Mouse (Mus musculus) kidney, adult 18-20 months (tissue): ENCODE measurements around the gene Fgf23.

Source experiments
- DNase-seq: peaks from one replicate; pipeline ENCODE4 v3.0.0; 2021

Gene Fgf23

GRCm38 (mm10) chr6:127072817-127073216 lies at the start of gene Fgf23:
Gene Fgf23 (plus strand): TSS chr6:127072902.
- no peak for DNase-seq

GRCm38 (mm10) chr6:127024836-127025235 lies 47.9 kb upstream of the Fgf23 start:
- no peak for DNase-seq

DNA sequence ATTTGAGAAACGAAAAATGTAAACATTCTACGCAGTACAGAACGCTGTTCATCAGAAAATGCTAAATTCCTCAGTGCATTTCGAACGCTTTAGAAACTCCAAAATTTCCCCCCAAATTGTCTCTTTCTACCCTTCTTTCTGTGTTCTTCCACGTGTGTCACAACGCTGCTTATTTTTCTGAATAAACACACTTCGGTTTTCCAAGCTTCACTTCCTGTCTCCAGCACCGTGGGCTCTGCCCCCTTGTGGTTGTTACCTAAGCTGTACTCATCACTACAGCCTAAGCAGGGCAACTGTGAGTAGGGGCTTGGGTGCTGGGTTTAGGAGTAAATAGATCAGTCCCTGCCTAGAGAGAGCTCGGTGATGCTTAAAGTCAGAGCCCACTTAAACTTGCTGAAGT lies 37.9 kb upstream of the Fgf23 start:
- DNase-seq = no peak

GRCm38 (mm10) chr6:127044909-127045308 lies 27.8 kb upstream of the Fgf23 start:
- DNase-seq = no peak

DNA sequence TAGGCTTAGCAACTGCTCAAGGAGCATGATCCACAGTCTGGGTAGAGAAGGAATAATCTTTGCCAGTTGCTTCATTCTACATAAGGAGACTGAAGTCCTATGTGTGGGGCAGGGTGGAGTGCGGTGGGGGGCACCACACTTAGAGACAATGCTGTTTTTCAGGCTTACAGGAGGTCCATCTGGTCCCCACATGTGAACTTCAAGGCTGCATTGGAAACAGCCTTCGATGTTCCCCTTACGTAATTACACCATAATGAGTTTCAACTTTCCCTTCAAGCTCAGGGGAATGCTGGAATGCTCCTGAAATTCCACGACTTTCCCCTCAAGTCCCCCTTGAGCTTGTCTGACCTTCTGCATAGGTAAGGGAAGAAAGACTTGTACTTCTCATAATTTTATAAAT lies 21.9 kb upstream of the Fgf23 start:
- DNase-seq = no peak

GRCm38 (mm10) chr6:127056990-127057588 lies 15.6 kb upstream of the Fgf23 start:
- no peak for DNase-seq

GRCm38 (mm10) chr6:127059975-127060374 lies 12.7 kb upstream of the Fgf23 start:
- DNase-seq = no peak

GRCm38 (mm10) chr6:127063915-127064314 lies 8.8 kb upstream of the Fgf23 start:
- DNase-seq = no peak

DNA sequence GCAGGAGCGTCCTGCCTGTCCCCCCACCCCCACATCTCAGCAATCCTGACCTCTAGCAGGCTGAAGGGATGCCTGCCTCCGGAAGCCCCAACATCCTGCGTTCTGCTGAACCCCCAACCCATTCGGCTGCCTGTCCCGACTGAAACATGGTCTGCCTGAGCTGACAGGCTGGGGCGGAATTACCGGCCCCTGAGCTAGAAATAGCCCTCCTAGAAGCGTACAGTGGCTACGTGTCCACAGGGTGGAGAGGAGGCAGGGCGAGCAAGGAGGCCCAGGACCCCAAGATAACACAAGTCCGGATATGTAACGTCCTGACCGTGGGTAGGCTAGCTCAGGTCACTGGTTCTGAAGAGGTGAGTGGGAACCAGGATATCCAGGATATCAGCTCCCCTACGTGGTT lies 7.9 kb upstream of the Fgf23 start:
- no peak for DNase-seq

GRCm38 (mm10) chr6:127079867-127080731 lies 7.4 kb downstream of the Fgf23 start:
- peak; percentile 3 for DNase-seq

DNA sequence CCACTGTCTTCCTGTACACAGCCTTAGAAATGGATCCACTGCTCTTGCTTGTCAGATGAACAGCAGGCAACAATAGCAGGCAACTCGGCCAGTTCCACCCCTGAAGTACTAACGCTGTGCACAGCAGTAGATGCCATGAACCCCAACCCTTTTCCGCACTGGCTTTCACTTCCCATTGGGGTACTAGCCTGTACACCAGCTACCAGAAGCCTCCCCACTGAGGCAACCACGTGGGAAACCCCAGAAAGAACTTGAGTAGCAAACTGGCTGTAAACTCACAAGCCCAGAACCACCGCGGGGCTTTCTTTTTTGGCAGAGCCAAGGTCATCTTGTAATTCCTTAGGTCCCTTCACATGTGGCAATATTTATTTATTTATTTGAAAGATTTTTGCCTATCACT lies 9.1 kb downstream of the Fgf23 start:
- DNase-seq = no peak

GRCm38 (mm10) chr6:127086739-127087138 lies 14.0 kb downstream of the Fgf23 start:
- peak; percentile 4 for DNase-seq

DNA sequence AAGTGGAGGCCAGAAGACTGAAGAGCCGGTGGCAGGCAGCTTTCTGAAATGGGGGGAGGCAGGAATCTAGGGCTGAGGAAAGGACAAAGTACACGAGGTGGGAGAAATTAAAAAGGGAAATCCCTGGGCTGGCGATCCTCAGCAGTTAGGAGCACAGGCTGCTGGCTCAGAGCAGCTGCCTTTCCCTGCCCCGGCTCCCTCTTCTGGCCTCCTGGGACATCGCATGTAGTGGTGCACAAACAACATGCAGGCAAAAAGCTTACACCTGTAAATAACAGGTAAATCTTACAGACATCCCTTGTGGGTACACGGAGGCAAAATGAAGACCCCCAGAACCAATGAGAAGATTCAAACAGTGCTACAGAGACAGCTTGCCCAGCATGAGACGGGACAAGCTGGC lies 21.9 kb downstream of the Fgf23 start:
- DNase-seq = peak; percentile 3

- no peak for DNase-seq
Observed at GRCm38 (mm10) chr6:127103506-127104275, 31.0 kb downstream of the Fgf23 start.

- DNase-seq = no peak
Observed at GRCm38 (mm10) chr6:127104396-127105029, 31.8 kb downstream of the Fgf23 start.

DNA sequence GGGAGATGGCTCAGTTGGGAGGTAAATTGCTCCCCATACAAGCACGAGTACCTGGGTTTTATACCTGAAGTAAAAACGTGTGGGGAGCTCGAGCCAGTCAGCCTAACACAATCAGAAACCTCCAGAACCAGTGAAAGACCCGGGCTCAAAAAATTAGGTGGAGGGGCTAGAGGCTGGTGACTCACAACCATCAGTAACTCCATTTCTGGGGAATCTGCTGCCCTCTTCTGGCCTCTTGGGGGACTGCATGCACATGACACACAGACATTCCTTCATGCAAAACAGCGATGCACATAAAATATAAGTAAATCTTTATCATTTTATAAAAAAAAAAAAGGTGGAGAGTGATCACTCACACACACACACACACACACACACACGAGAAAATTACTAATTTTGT lies 32.4 kb downstream of the Fgf23 start:
- peak; percentile 25 for DNase-seq

DNA sequence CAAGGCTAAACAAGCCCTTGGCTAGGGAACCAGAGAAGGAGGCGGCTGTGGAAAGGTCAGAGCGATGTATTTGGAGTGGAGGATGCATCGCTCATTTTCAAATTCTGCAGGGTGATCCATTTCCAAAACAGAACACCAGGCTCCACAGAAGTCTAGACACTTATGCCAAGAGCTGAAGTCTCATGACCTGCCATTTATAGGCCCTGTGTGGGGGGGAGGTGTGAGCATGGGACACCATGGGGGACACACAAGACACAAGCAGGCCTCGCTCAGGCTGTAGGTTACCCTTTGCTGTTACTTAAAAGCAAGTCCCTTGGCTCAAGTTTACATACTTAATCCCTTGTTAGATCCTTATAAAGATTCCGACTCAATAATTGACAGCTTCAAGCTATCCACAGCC lies 33.5 kb downstream of the Fgf23 start:
- no peak for DNase-seq

DNA sequence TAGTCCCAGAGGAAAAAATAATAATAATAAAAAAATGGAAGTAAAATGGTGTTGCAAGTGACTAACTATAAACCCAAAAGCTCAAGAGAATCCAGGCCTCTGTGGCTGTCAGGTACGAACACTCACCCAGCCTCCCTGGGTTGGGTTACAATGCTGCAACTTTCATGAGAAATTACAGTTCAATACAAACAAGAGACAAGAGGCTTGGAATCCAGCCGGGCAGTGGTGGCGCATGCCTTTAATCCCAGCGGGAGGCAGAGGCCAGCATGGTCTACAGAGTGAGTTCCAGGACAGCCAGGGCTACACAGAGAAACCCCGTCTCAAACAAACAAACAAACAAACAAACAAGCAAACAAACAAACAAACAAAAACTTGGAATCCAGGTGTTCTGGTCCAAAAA lies 34.0 kb downstream of the Fgf23 start:
- DNase-seq = no peak

DNA sequence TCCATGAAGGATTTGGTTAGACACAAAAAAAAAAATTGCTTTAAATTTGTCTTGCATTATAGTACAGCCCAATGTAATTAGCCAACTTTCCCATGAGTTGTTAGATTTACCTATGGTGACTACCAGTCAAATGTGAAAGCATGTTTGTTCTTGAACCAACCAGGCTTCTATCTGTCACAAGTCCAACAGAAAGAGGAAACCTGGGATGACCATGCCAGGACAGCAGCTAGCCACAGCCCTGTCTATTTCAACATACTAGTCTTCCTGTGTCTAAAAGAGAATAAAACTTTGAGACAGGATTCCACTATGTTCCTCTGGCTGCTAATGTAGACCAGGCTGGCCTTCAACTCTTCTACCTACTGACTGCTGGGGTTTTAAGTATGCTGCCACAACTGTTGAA lies 34.7 kb downstream of the Fgf23 start:
- no peak for DNase-seq

DNA sequence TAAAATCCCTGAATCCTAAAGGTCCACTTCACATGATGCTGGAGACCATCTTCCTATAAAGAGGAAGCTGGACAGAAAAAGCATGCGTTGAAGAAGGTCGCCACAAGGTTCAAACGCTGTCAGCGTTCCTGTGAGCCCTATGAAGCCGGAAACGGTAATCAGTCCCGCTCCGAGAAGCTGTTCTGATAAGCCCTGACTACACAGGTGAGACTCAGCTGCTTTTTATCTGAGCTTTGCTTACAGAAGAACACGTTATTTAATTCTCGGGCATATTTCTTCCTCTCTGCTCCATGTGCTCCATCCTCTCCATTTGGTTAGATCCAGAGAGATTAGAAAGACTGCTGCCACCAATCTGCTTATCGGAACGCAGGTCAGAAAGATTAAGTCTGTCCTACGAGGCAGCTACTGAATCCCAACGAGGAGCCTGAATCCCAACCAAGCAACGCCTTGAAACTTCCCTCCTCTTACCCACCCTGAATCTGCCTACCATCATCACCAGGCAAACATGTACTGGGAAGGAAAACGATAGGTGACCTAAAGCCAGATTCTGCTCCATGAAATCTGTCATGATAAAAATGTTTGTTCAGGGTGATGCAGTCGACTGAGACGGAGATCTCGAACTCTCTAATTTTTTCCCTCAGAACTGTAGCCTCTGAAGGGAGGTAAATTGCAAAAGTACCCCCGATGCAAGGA lies 35.8 kb downstream of the Fgf23 start:
- DNase-seq = no peak

DNA sequence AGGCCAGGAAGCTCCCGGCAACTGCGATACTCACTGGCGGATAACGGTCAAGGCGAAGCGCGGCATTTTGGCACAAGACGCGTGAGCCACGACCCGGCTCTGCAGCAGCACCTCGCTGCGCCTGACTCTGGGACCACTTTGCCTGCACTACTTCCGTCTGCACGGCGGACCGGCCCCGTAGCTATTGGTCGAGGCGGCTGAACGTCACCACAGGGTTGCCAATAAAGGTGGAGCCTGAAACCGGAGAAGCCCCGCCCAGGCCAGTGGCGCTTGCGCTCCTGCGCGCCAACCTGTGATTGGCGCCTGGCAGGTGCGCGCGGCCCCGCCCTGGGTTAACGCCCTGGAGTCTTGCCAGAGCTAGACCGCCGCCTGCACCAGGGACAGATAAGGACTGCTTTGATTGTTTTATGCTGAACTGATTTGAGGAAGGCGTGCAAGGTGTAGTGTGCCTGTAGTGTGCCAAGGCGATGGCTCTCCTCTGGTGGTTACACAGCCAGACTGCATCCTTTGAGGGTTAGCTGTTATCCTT lies 36.8 kb downstream of the Fgf23 start, which contains the start of gene Tigar:
Gene Tigar, minus strand, starts transcription at position 156 of the 529 bp plus-strand sequence.
- DNase-seq = peak; percentile 94

DNA sequence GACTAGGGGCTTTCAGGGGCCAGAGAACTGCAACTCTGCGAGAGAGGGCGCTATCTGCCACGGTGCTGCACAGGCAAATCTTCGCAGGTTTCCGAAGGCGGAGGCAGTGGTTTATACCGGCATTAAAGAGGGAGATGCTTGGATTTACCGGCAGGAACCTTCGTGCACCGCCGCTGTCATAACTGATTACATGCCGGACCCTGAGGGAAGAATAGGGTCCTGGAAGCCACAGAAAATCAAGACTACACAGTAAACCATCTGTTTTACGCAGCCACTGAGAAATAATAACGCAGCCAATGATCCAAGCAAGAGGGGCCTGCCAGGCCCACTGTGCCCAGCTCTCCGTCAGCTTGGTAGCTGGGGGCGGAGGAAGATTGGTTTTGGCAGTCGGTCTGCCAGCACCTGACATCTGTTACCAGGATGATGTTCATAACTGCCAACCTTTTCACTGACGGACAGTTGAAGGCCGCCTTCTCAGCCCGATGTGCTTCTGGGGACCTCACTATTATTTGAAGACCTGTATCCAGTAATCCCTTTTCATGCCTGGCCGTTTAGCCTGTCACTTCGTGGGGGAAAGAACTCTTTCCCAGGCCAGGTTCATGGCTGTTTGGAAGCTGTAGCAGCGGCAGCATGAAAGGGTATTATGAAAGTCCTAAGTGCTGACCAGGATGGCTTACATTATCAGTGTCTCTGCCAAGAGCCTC lies 42.2 kb downstream of the Fgf23 start:
- DNase-seq = no peak
